Mouse (Mus musculus) ovary, adult 2 months (tissue): ENCODE measurements around the gene Slc11a1. TPM values are rescaled to one million over a fixed set of nuclear protein-coding genes. Genes with fewer than 3 reads are reported as not detected.

Experiments
- polyA plus RNA-seq: library from polyadenylated mRNA; depleted of rRNA; stranded (reverse); fragments of >200 nt; gene quantifications from 2 replicates; pipeline ENCODE4 v1.2.3, GENCODE M21; 2012; rRNA removed

Slc11a1 gene
- polyA plus RNA-seq, result 38.4 and 39.4 TPM in 2 replicates

GRCm38 (mm10) chr1:74374980-74375379 lies at the start of gene Slc11a1:
Gene Slc11a1, plus strand, starts transcription at chr1:74375195.

GRCm38 (mm10) chr1:74361812-74362211 lies 13.2 kb upstream of the Slc11a1 start, which contains the start of gene Catip:
Gene Catip, plus strand, starts transcription at chr1:74362108.

GRCm38 (mm10) chr1:74390924-74391748 lies 16.1 kb downstream of the Slc11a1 start, which contains the start of gene Ctdsp1:
Gene Ctdsp1, plus strand, starts transcription at chr1:74391509.

GRCm38 (mm10) chr1:74408589-74409504 lies 33.9 kb downstream of the Slc11a1 start, which contains the start of gene Vil1:
Gene Vil1, plus strand, starts transcription at chr1:74409376.

Other genes with a start within 250 kb of the Slc11a1 start
- 0.86 and 1.3 TPM in 2 replicates for gene Rufy4, start 249.7 kb upstream of the Slc11a1 start, polyA plus RNA-seq
- 0.21 and 0.23 TPM in 2 replicates for gene Cxcr2, start 221.2 kb upstream of the Slc11a1 start, polyA plus RNA-seq
- gene Cxcr1, start 180.6 kb upstream of the Slc11a1 start, polyA plus RNA-seq, result not detected in 2 replicates
- gene Arpc2, start 139.1 kb upstream of the Slc11a1 start, polyA plus RNA-seq, result 160 and 164 TPM in 2 replicates
- 3.9 and 4.9 TPM in 2 replicates for gene Gpbar1, start 96.6 kb upstream of the Slc11a1 start, polyA plus RNA-seq
- gene Aamp, start 90.5 kb upstream of the Slc11a1 start, polyA plus RNA-seq, result 215 and 265 TPM in 2 replicates
- gene Pnkd, start 90.3 kb upstream of the Slc11a1 start, polyA plus RNA-seq, result 70.9 and 78.6 TPM in 2 replicates
- gene Tmbim1, start 69.6 kb upstream of the Slc11a1 start, polyA plus RNA-seq, result 205 and 273 TPM in 2 replicates
- gene Catip, start 13.1 kb upstream of the Slc11a1 start, polyA plus RNA-seq, result 7.0 and 7.4 TPM in 2 replicates
- 176 and 180 TPM in 2 replicates for gene Ctdsp1, start 16.3 kb downstream of the Slc11a1 start, polyA plus RNA-seq
- 1.8 and 2.7 TPM in 2 replicates for gene Vil1, start 34.2 kb downstream of the Slc11a1 start, polyA plus RNA-seq
- gene Cnot9, start 130.9 kb downstream of the Slc11a1 start, polyA plus RNA-seq, result 21.1 and 26.1 TPM in 2 replicates
- 0.21 and 0.50 TPM in 2 replicates for gene Plcd4, start 167.7 kb downstream of the Slc11a1 start, polyA plus RNA-seq
- 4.1 and 4.5 TPM in 2 replicates for gene Usp37, start 169.1 kb downstream of the Slc11a1 start, polyA plus RNA-seq
- 21.2 and 24.4 TPM in 2 replicates for gene Zfp142, start 213.1 kb downstream of the Slc11a1 start, polyA plus RNA-seq
- gene Bcs1l, start 213.1 kb downstream of the Slc11a1 start, polyA plus RNA-seq, result 13.9 and 19.8 TPM in 2 replicates
- gene Rnf25, start 226.2 kb downstream of the Slc11a1 start, polyA plus RNA-seq, result 65.0 and 80.2 TPM in 2 replicates
- gene Stk36, start 226.2 kb downstream of the Slc11a1 start, polyA plus RNA-seq, result 25.1 and 31.3 TPM in 2 replicates